ENCODE assay signal across 9 mouse cellular contexts in genomic region chr1:184737876-184738479, GRCm38 (mm10). TPM values are rescaled to one million over a fixed set of nuclear protein-coding genes. Genes with fewer than 3 reads are reported as not detected.
A peak's percentile ranks its signal among the peaks of the same experiment; 100 is the strongest.
DNase-seq lines count a peak whose midpoint lies in the region; ATAC-seq and TF ChIP-seq lines count a peak whose summit lies in the region.
"Had no signal": no experiment of that assay in that cellular context is flagged by ENCODE, and none has a peak within 500 bp of the region (broad histone marks: within the 10 kb centered on the region; RNA-seq: fewer than 3 reads in every experiment).

No protein-coding gene starts in this region.

- no peak for TF ChIP-seq EP300 in liver, postnatal 0 days (IDR thresholded peaks at IDR 0.05; ENCODE audit: low read depth)

- H3K27ac ChIP-seq in testis, adult 2 months (ENCODE audit: control insufficient read depth, insufficient read depth, low read depth, low read length) = no peak overlapping the region
- no peak overlapping the region for H3K27ac ChIP-seq in forebrain, embryonic 16.5 days (ENCODE audit: low read length)
- H3K27ac ChIP-seq in intestine, embryonic 15.5 days = no peak overlapping the region
- no peak overlapping the region for H3K27ac ChIP-seq in liver, postnatal 0 days (ENCODE audit: low read depth)
- H3K27ac ChIP-seq: hindbrain, embryonic 15.5 days had no signal

- WGBS in forebrain, embryonic 16.5 days = 9% methylated on average over 12 of the region's 14 CpGs
- 3% methylated on average over 14 of the region's 14 CpGs for WGBS in intestine, embryonic 15.5 days
- 3% methylated on average over 10 of the region's 14 CpGs for WGBS in liver, postnatal 0 days (ENCODE audit: insufficient replicate concordance)

- peak; percentile 67; the same call in 1 of the 2 replicates for ATAC-seq in forebrain, embryonic 16.5 days
- ATAC-seq in intestine, embryonic 15.5 days = peak; percentile 62; the same call in 1 of the 2 replicates
- ATAC-seq in liver, postnatal 0 days = peak; percentile 38; the same call in 1 of the 2 replicates
- ATAC-seq in neutrophil, adult 5-6 weeks (ENCODE audit: extremely low read depth, insufficient number of reproducible peaks, low FRiP score, poor library complexity, severe bottlenecking) = peak; percentile 84
- ATAC-seq in inflammation-experienced regulatory T-cells, adult 6 months = no peak

- DNase-seq in testis, postnatal 14 days (ENCODE audit: low spot score) = no peak
- DNase-seq in adrenal gland, adult 8-10 months = peak; percentile 45
- DNase-seq in liver, postnatal 0 days = peak; percentile 69

- H3K9me3 ChIP-seq in forebrain, embryonic 16.5 days (ENCODE audit: control insufficient read depth, low read length) = no peaks in the 10 kb centered on the region
- no peaks in the 10 kb centered on the region for H3K9me3 ChIP-seq in intestine, embryonic 15.5 days
- H3K9me3 ChIP-seq in liver, postnatal 0 days (ENCODE audit: low read length) = no peaks in the 10 kb centered on the region
- H3K9me3 ChIP-seq: hindbrain, embryonic 15.5 days had no signal

- no peak overlapping the region for H3K4me2 ChIP-seq in forebrain, embryonic 16.5 days (ENCODE audit: low read length)
- peak overlapping the region; percentile 28; the same call in 1 of the 2 replicates for H3K4me2 ChIP-seq in intestine, embryonic 15.5 days (replicated peaks)
- H3K4me2 ChIP-seq in liver, postnatal 0 days (ENCODE audit: low read depth, low read length) = no peak overlapping the region
- H3K4me2 ChIP-seq: hindbrain, embryonic 15.5 days had no signal

- no peak overlapping the region for H3K9ac ChIP-seq in forebrain, embryonic 16.5 days (replicated peaks; ENCODE audit: low read depth, low read length)
- H3K9ac ChIP-seq in intestine, embryonic 15.5 days = no peak overlapping the region
- H3K9ac ChIP-seq in liver, postnatal 0 days (replicated peaks) = no peak overlapping the region
- H3K9ac ChIP-seq: hindbrain, embryonic 15.5 days had no signal

- H3K27me3 ChIP-seq in testis, adult 2 months (ENCODE audit: control insufficient read depth, insufficient read depth, low read length) = peaks cover 3% of the 10 kb centered on the region
- peaks cover 57% of the 10 kb centered on the region for H3K27me3 ChIP-seq in forebrain, embryonic 16.5 days (replicated peaks; ENCODE audit: control insufficient read depth, insufficient read depth, low read length)
- peaks cover 9% of the 10 kb centered on the region; the same call in 1 of the 2 replicates for H3K27me3 ChIP-seq in intestine, embryonic 15.5 days (replicated peaks)
- peaks cover 33% of the 10 kb centered on the region for H3K27me3 ChIP-seq in liver, postnatal 0 days (ENCODE audit: insufficient read depth, low read length)

- H3K36me3 ChIP-seq in testis, adult 2 months (ENCODE audit: control insufficient read depth, insufficient read depth, low read length) = no peaks in the 10 kb centered on the region
- H3K36me3 ChIP-seq in forebrain, embryonic 16.5 days (ENCODE audit: control insufficient read depth, insufficient read depth) = no peaks in the 10 kb centered on the region
- no peaks in the 10 kb centered on the region for H3K36me3 ChIP-seq in intestine, embryonic 15.5 days
- H3K36me3 ChIP-seq in liver, postnatal 0 days (replicated peaks; ENCODE audit: insufficient read depth, low read length) = no peaks in the 10 kb centered on the region
- H3K36me3 ChIP-seq: hindbrain, embryonic 15.5 days had no signal

- no peak for TF ChIP-seq POLR2A in testis, adult 2 months (IDR thresholded peaks at IDR 0.05; ENCODE audit: control insufficient read depth, low read depth, low read length)

- H3K4me1 ChIP-seq in testis, adult 2 months (ENCODE audit: control insufficient read depth, insufficient read depth, low read length) = peaks cover 6% of the 10 kb centered on the region; the same call in 1 of the 2 replicates
- H3K4me1 ChIP-seq in forebrain, embryonic 16.5 days (replicated peaks; ENCODE audit: control insufficient read depth, insufficient read depth, low read length) = peaks cover 4% of the 10 kb centered on the region; the same call in 1 of the 2 replicates
- peaks cover 5% of the 10 kb centered on the region; the same call in 1 of the 2 replicates for H3K4me1 ChIP-seq in intestine, embryonic 15.5 days (replicated peaks)
- no peaks in the 10 kb centered on the region for H3K4me1 ChIP-seq in liver, postnatal 0 days (ENCODE audit: insufficient read depth)

- H3K4me3 ChIP-seq in testis, adult 2 months (ENCODE audit: control insufficient read depth, low read depth, low read length) = no peak overlapping the region
- no peak overlapping the region for H3K4me3 ChIP-seq in forebrain, embryonic 16.5 days (replicated peaks; ENCODE audit: low read length)
- H3K4me3 ChIP-seq in intestine, embryonic 15.5 days (replicated peaks) = no peak overlapping the region
- no peak overlapping the region for H3K4me3 ChIP-seq in liver, postnatal 0 days (ENCODE audit: low read depth, low read length)
- H3K4me3 ChIP-seq: hindbrain, embryonic 15.5 days had no signal

- peak; percentile 63; the same call in 1 of the 2 replicates for TF ChIP-seq CTCF in testis, adult 2 months (IDR thresholded peaks at IDR 0.05; ENCODE audit: control insufficient read depth, insufficient read depth, insufficient replicate concordance, low read depth, low read length)
- peak; percentile 89 for TF ChIP-seq CTCF in liver, postnatal 0 days (IDR thresholded peaks at IDR 0.05; ENCODE audit: low read depth)

RNA-seq across cellular contexts. Expression of gene Hlx, which starts 5.6 kb away (rescaled TPM):
- 0.28 and 0.51 TPM in 2 replicates for polyA plus RNA-seq in testis, adult 2 months (2012; rRNA removed)
- 10 to 100 TPM; 10.0 to 16.0 (median 12.7) TPM for total RNA-seq in adrenal gland, adult 8-10 months (2022)
- polyA plus RNA-seq in forebrain, embryonic 16.5 days (2015; fragmentation: Nextera tagmentation; extraction: Ambion mirVana) = 1.8 and 2.1 TPM in 2 replicates
- 46.6 and 52.3 TPM in 2 replicates for polyA plus RNA-seq in intestine, embryonic 15.5 days (2015; fragmentation: Nextera tagmentation; extraction: Ambion mirVana)
- polyA plus RNA-seq in liver, postnatal 0 days (2015; fragmentation: Nextera tagmentation; extraction: Ambion mirVana) = 8.3 and 9.7 TPM in 2 replicates
- total RNA-seq in neutrophil, adult 5-6 weeks (2017) = 33.6 and 34.1 TPM in 2 replicates
- not detected for polyA plus RNA-seq in inflammation-experienced regulatory T-cells, adult 6 months (2017; shearing (Covaris generic))
